Mouse (Mus musculus) liver, embryonic 16.5 days (tissue): ENCODE measurements around the gene Kdelr2. TPM values are rescaled to one million over a fixed set of nuclear protein-coding genes. Genes with fewer than 3 reads are reported as not detected.

Experiments used
- ATAC-seq: fragments of 200-750 bp; cut with Nextera tagmentation; 2 replicates; pipeline ENCODE4 v1.8.0; 2017; ENCODE audit warnings: low read depth, mild to moderate bottlenecking, moderate number of reproducible peaks, moderate library complexity
- H3K27ac ChIP-seq: fragments of 300-500 bp; sonication (generic); 2 replicates; pipeline ENCODE4 v1.5.1; 2014; ENCODE audit warnings: mild to moderate bottlenecking, low read length
- H3K27me3 ChIP-seq: fragments of 300-500 bp; sonication (generic); 2 replicates; pipeline ENCODE4 v1.6.1; 2014; ENCODE audit warnings: low read depth, low read length, mixed read lengths; ENCODE audit not compliant: control insufficient read depth, insufficient read depth
- H3K36me3 ChIP-seq: fragments of 300-500 bp; sonication (generic); 2 replicates; pipeline ENCODE4 v1.6.1; 2014; ENCODE audit warnings: mild to moderate bottlenecking; ENCODE audit not compliant: control insufficient read depth, insufficient read depth
- H3K4me1 ChIP-seq: fragments of 300-500 bp; sonication (generic); 2 replicates; pipeline ENCODE4 v1.6.1; 2014; ENCODE audit warnings: low read depth, low read length, mixed read lengths; ENCODE audit not compliant: control insufficient read depth
- H3K4me2 ChIP-seq: fragments of 300-500 bp; sonication (generic); 2 replicates; pipeline ENCODE4 v1.6.1; 2014; ENCODE audit warnings: low read depth, low read length, mixed read lengths
- H3K4me3 ChIP-seq: fragments of 300-500 bp; sonication (generic); 2 replicates; pipeline ENCODE4 v1.5.1; 2014; ENCODE audit warnings: low read depth, mild to moderate bottlenecking, low read length
- H3K9ac ChIP-seq: fragments of 300-500 bp; sonication (generic); 2 replicates; pipeline ENCODE4 v1.6.1; 2014; ENCODE audit warnings: low read depth, low read length
- H3K9me3 ChIP-seq: fragments of 300-500 bp; sonication (generic); replicated peaks from 2 replicates; pipeline ENCODE4 v1.6.1; 2016; ENCODE audit warnings: low read length; ENCODE audit not compliant: control insufficient read depth
- WGBS: fragments of 180-500 bp; shearing (Covaris S2); extraction: QIAGEN DNeasy Blood & Tissue Kit; methylation state at CpG from one replicate; pipeline ENCODE4 v1.1.7; 2014; ENCODE audit not compliant: insufficient replicate concordance; 5-methylcytosine and 5-hydroxymethylcytosine counted together
- polyA plus RNA-seq: library from polyadenylated mRNA; unstranded; fragments of >200 nt; fragmentation: Nextera tagmentation; extraction: Ambion mirVana; gene quantifications from 2 replicates; pipeline ENCODE4 v1.2.1, GENCODE M21; 2015

Kdelr2 gene
- polyA plus RNA-seq, 1 experiment from 2014 or later = 150 TPM

GRCm38 (mm10) chr5:143367931-143368330 lies 35.7 kb upstream of the Kdelr2 start:
- no peak for ATAC-seq
- 46% methylated on average over 3 of the region's 3 CpGs for WGBS
- no peaks in the 10 kb centered on the region for H3K36me3 ChIP-seq

GRCm38 (mm10) chr5:143369611-143370255 lies 33.9 kb upstream of the Kdelr2 start:
- H3K9ac ChIP-seq = no peak overlapping the region
- H3K4me2 ChIP-seq = no peak overlapping the region
- H3K4me3 ChIP-seq = no peak overlapping the region
- H3K27me3 ChIP-seq = peaks cover 75% of the 10 kb centered on the region
- H3K36me3 ChIP-seq = no peaks in the 10 kb centered on the region
- ATAC-seq = no peak
- H3K27ac ChIP-seq = no peak overlapping the region
- WGBS = 2% methylated on average over 35 of the region's 36 CpGs
- H3K9me3 ChIP-seq = no peaks in the 10 kb centered on the region
- no peaks in the 10 kb centered on the region for H3K4me1 ChIP-seq

More at GRCm38 (mm10) chr5:143367931-143368330, 35.7 kb upstream of the Kdelr2 start:
- Histone ChIP-seq H3K27me3 (peaks cover 78% of the 10 kb centered on the region), H3K9ac (no peak overlapping the region), H3K27ac (no peak overlapping the region), H3K4me2 (no peak overlapping the region), H3K4me1 (no peaks in the 10 kb centered on the region), H3K9me3 (no peaks in the 10 kb centered on the region), H3K4me3 (no peak overlapping the region)

GRCm38 (mm10) chr5:143370416-143371145 lies 33.1 kb upstream of the Kdelr2 start:
- WGBS = 26% methylated on average over 17 of the region's 17 CpGs
- H3K9me3 ChIP-seq = no peaks in the 10 kb centered on the region
- ATAC-seq = no peak
- no peak overlapping the region for H3K9ac ChIP-seq
- H3K4me2 ChIP-seq = no peak overlapping the region
- no peaks in the 10 kb centered on the region for H3K36me3 ChIP-seq
- H3K27me3 ChIP-seq = peaks cover 70% of the 10 kb centered on the region
- no peaks in the 10 kb centered on the region for H3K4me1 ChIP-seq
- H3K4me3 ChIP-seq = no peak overlapping the region
- H3K27ac ChIP-seq = no peak overlapping the region

- Histone ChIP-seq H3K36me3 (no peaks in the 10 kb centered on the region), H3K9ac (no peak overlapping the region), H3K4me1 (no peaks in the 10 kb centered on the region), H3K9me3 (0 out of 2 replicates have a peak, but pooled peaks cover under 1% of the 10 kb centered on the region), H3K4me3 (no peak overlapping the region), H3K4me2 (no peak overlapping the region), H3K27ac (no peak overlapping the region), H3K27me3 (peaks cover 70% of the 10 kb centered on the region)
- 47% methylated on average over 4 of the region's 4 CpGs for WGBS
- ATAC-seq = no peak
Measured at GRCm38 (mm10) chr5:143371146-143371510, 32.5 kb upstream of the Kdelr2 start.

GRCm38 (mm10) chr5:143372818-143373217 lies 30.8 kb upstream of the Kdelr2 start:
- Histone ChIP-seq H3K27ac (no peak overlapping the region), H3K4me3 (0 out of 2 replicates have a peak overlapping the region, but pooled peaks have one; percentile 18), H3K27me3 (peaks cover 67% of the 10 kb centered on the region), H3K4me2 (no peak overlapping the region; the same call in none of the 2 replicates), H3K9me3 (0 out of 2 replicates have a peak, but pooled peaks cover 2% of the 10 kb centered on the region), H3K9ac (no peak overlapping the region), H3K4me1 (no peaks in the 10 kb centered on the region), H3K36me3 (no peaks in the 10 kb centered on the region)
- whole genome bisulfite sequencing = 2% methylated on average over 35 of the region's 35 CpGs
- ATAC-seq = no peak

GRCm38 (mm10) chr5:143375242-143375641 lies 28.4 kb upstream of the Kdelr2 start:
- peak overlapping the region; percentile 6; the same call in 1 of the 2 replicates for H3K4me2 ChIP-seq
- H3K27ac ChIP-seq = no peak overlapping the region
- peaks cover 43% of the 10 kb centered on the region for H3K27me3 ChIP-seq
- H3K4me1 ChIP-seq = no peaks in the 10 kb centered on the region
- H3K4me3 ChIP-seq = 0 out of 2 replicates have a peak overlapping the region, but pooled peaks have one; percentile 4
- WGBS = 7% methylated on average over 21 of the region's 21 CpGs
- H3K36me3 ChIP-seq = no peaks in the 10 kb centered on the region
- 0 out of 2 replicates have a peak, but pooled peaks cover 2% of the 10 kb centered on the region for H3K9me3 ChIP-seq
- peak; percentile 48; the same call in 1 of the 2 replicates for ATAC-seq
- no peak overlapping the region for H3K9ac ChIP-seq

- no peak overlapping the region for H3K27ac ChIP-seq
- no peaks in the 10 kb centered on the region for H3K36me3 ChIP-seq
- H3K4me3 ChIP-seq = no peak overlapping the region
- H3K9ac ChIP-seq = no peak overlapping the region
- H3K4me1 ChIP-seq = no peaks in the 10 kb centered on the region
- 75% methylated on average over 4 of the region's 4 CpGs for WGBS
- no peak overlapping the region for H3K4me2 ChIP-seq
- H3K27me3 ChIP-seq = peaks cover 34% of the 10 kb centered on the region
- 0 out of 2 replicates have a peak, but pooled peaks cover 2% of the 10 kb centered on the region for H3K9me3 ChIP-seq
- ATAC-seq = no peak
Measured at GRCm38 (mm10) chr5:143376156-143376555, 27.5 kb upstream of the Kdelr2 start.

- Histone ChIP-seq H3K27me3 (peaks cover 18% of the 10 kb centered on the region), H3K4me3 (0 out of 2 replicates have a peak overlapping the region, but pooled peaks have one; percentile 11), H3K4me1 (peaks cover 3% of the 10 kb centered on the region; the same call in 1 of the 2 replicates), H3K9ac (no peak overlapping the region), H3K4me2 (peak overlapping the region; percentile 39), H3K27ac (no peak overlapping the region), H3K9me3 (no peaks in the 10 kb centered on the region), H3K36me3 (no peaks in the 10 kb centered on the region)
- 8% methylated on average over 39 of the region's 39 CpGs for WGBS
- ATAC-seq = peak; percentile 74
Measured at GRCm38 (mm10) chr5:143386797-143387621, 16.6 kb upstream of the Kdelr2 start.
